Mouse (Mus musculus) kidney, postnatal 14 days (tissue): ENCODE results near the gene Carm1.
A peak's percentile ranks its signal among the peaks of the same experiment; 100 is the strongest.

Experiments
- DNase-seq: peaks from one replicate; pipeline ENCODE4 v3.0.0; 2022; ENCODE audit warnings: mixed read lengths

Gene Carm1

GRCm38 (mm10) chr9:21616232-21616781 is 69.6 kb downstream of the Carm1 start:
- DNase-seq: peak; percentile 96

- peak; percentile 26 for DNase-seq
These were observed 70.4 kb downstream of the Carm1 start for GRCm38 (mm10) chr9:21617066-21617465.

- no peak for DNase-seq
These were observed 73.5 kb downstream of the Carm1 start for GRCm38 (mm10) chr9:21620229-21620628.

- DNase-seq: no peak
These were observed 76.0 kb downstream of the Carm1 start for GRCm38 (mm10) chr9:21622676-21623075.

- no peak for DNase-seq
These were observed 78.9 kb downstream of the Carm1 start for GRCm38 (mm10) chr9:21625342-21626339.

GRCm38 (mm10) chr9:21626571-21626970 is 79.9 kb downstream of the Carm1 start:
- no peak for DNase-seq

- no peak for DNase-seq
These were observed 80.6 kb downstream of the Carm1 start for GRCm38 (mm10) chr9:21627145-21627795.

- peak; percentile 67 for DNase-seq
These were observed 84.0 kb downstream of the Carm1 start for GRCm38 (mm10) chr9:21630673-21631072.

- no peak for DNase-seq
These were observed 86.4 kb downstream of the Carm1 start for GRCm38 (mm10) chr9:21633106-21633505.

- DNase-seq: no peak
These were observed 88.9 kb downstream of the Carm1 start for GRCm38 (mm10) chr9:21635639-21636038.

- no peak for DNase-seq
These were observed 92.3 kb downstream of the Carm1 start for GRCm38 (mm10) chr9:21639031-21639430.
